Mouse (Mus musculus) midbrain, postnatal 0 days (tissue): ENCODE measurements around the gene Egln2. TPM values are rescaled to one million over a fixed set of nuclear protein-coding genes. Genes with fewer than 3 reads are reported as not detected.

ENCODE experiments used
- ATAC-seq: fragments of 200-750 bp; cut with Nextera tagmentation; 2 replicates; pipeline ENCODE4 v1.8.0; 2017; ENCODE audit warnings: moderate number of reproducible peaks, mild to moderate bottlenecking, moderate TSS enrichment, moderate library complexity; ENCODE audit not compliant: low FRiP score
- DNase-seq: peaks from one replicate; pipeline ENCODE4 v3.0.0-alpha.2; 2015; ENCODE audit warnings: low spot score
- H3K27ac ChIP-seq: fragments of 300-500 bp; sonication (generic); 2 replicates; pipeline ENCODE4 v1.5.1; 2014; ENCODE audit warnings: low read depth, mild to moderate bottlenecking, low read length, mixed read lengths
- H3K27me3 ChIP-seq: fragments of 300-500 bp; sonication (generic); 2 replicates; pipeline ENCODE4 v1.6.1; 2014; ENCODE audit warnings: low read length, control low read depth, mixed read lengths; ENCODE audit not compliant: insufficient read depth
- H3K36me3 ChIP-seq: fragments of 300-500 bp; sonication (generic); 2 replicates; pipeline ENCODE4 v1.6.1; 2014; ENCODE audit warnings: low read length, control low read depth, mixed read lengths; ENCODE audit not compliant: insufficient read depth
- H3K4me1 ChIP-seq: fragments of 300-500 bp; sonication (generic); 2 replicates; pipeline ENCODE4 v1.6.1; 2014; ENCODE audit warnings: mild to moderate bottlenecking, control low read depth, antibody characterized with exemption, low read length, mixed read lengths; ENCODE audit not compliant: insufficient read depth
- H3K4me2 ChIP-seq: fragments of 300-500 bp; sonication (generic); 2 replicates; pipeline ENCODE4 v1.6.1; 2014; ENCODE audit warnings: low read depth, mild to moderate bottlenecking, low read length, mixed read lengths; ENCODE audit not compliant: poor library complexity, severe bottlenecking
- H3K4me3 ChIP-seq: fragments of 300-500 bp; sonication (generic); 2 replicates; pipeline ENCODE4 v1.5.1; 2014; ENCODE audit warnings: low read depth, mild to moderate bottlenecking, low read length, moderate library complexity
- H3K9ac ChIP-seq: fragments of 300-500 bp; sonication (generic); replicated peaks from 2 replicates; pipeline ENCODE4 v1.6.1; 2014; ENCODE audit warnings: mild to moderate bottlenecking, low read length, moderate library complexity, mixed read lengths; ENCODE audit not compliant: poor library complexity, severe bottlenecking
- H3K9me3 ChIP-seq: fragments of 300-500 bp; sonication (generic); 2 replicates; pipeline ENCODE4 v1.6.1; 2016; ENCODE audit warnings: low read length, control low read depth
- CTCF ChIP-seq: IDR thresholded peaks from 2 replicates; pipeline ENCODE4 v1.5.1; 2016; ENCODE audit warnings: antibody characterized with exemption, mild to moderate bottlenecking
- WGBS: fragments of 180-500 bp; shearing (Covaris S2); extraction: QIAGEN DNeasy Blood & Tissue Kit; methylation state at CpG from one replicate; pipeline ENCODE4 v1.1.7; 2014; 5-methylcytosine and 5-hydroxymethylcytosine counted together
- polyA plus RNA-seq: library from polyadenylated mRNA; unstranded; fragments of >200 nt; fragmentation: Nextera tagmentation; extraction: Ambion mirVana; gene quantifications from 2 replicates; pipeline ENCODE4 v1.2.1, GENCODE M21; 2015
- total RNA-seq: library from RNA; depleted of rRNA; stranded (reverse); fragments of >200 nt; gene quantifications from 2 replicates; pipeline ENCODE4 v1.2.3, GENCODE M21; 2014

Gene Egln2
- total and polyA plus RNA-seq, 2 experiments from 2014 or later: 80.7 to 116 TPM

DNA sequence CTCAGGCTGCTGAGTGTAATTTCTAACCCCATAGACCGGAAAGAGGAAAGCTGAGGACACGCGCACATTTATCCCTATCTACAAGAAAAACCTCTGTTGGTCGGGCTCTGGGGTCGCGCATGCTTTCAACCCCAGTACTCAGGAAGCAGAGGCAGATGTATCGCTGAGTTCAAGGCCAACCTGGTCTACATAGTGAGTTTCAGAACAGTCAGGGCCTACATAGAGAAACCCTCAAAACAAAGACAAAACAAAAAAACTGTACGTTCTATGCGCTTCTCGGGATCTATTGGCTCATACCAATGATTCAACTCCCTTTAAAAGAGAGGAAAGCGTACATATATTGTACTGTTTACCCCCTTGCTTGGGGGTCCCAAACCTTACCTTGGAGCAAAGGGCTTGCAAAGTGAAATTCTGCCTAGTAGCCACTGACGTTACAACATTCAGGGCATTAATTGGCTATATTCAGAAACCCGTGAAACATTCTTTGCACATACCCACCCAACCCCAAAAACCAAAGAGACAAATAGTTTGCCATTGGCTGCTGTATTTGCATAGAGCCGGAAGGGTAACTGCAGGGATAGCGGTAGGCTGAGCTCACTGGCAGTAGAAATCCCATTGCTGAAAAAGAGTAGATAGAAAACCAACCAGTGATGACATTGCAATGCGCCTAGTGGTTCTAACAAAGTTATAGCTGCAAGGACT, 12.8 kb upstream of the Egln2 start:
- 47% methylated on average over 16 of the region's 16 CpGs for WGBS
- Histone ChIP-seq H3K36me3 (peaks cover 14% of the 10 kb centered on the region), H3K27ac (peak overlapping the region; percentile 80), H3K4me2 (peak overlapping the region; percentile 46), H3K9me3 (no peaks in the 10 kb centered on the region), H3K9ac (peak overlapping the region; percentile 39; the same call in 1 of the 2 replicates), H3K4me1 (no peaks in the 10 kb centered on the region), H3K4me3 (peak overlapping the region; percentile 32; the same call in 1 of the 2 replicates), H3K27me3 (no peaks in the 10 kb centered on the region)
- ATAC-seq (no peak), DNase-seq (no peak)
- no peak for TF ChIP-seq CTCF

DNA sequence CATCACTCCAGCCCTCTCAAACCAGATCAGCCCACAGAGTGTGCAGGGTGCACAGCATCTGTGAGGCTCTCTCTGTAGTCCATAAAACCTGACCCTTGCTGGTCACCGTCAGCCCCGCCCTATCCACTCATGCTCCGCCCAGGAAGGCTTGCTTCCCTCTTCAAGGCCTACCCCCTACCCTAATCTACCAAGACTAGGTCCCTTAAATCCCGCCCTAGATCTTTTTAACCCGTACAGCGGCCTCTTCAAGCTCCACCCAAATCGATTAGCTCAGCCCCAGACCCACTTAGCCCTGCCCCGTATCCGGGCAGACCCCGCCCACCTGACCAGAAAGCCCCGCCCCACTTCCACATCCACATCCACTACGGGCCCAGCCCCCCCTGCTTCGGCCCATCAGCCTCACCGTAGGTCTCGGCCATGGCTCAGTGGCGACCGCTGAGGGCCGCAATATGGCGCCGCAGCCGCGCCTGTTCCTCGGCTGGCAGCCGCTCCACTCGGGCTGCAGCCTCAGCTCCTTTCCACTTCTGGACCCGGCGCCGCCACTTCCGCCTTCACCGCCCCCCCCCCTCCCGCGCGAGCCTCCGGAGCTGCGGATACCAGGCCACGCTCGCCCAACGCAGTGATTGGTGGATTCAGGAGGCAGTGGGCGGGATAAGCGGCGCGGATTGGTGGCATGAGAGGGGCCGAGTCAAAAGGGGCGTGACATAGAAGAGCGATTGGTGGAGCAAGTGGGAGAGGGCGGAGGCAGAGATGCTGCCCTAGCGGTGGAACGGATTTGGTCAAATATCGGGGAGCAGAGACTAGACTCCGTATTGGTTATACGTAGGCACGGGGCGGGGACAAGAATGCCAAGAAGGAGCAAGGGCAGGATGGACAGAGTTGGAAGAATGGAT, 12.0 kb upstream of the Egln2 start, which contains the start of gene Rab4b:
Gene Rab4b (minus strand): TSS at position 573 of the 893 bp plus-strand sequence.
- DNase-seq (peak; percentile 99), ATAC-seq (peak; percentile 98)
- under 1% methylated on average over 52 of the region's 53 CpGs for WGBS
- peaks cover 20% of the 10 kb centered on the region for H3K36me3 ChIP-seq
- peak; percentile 82 for TF ChIP-seq CTCF
- H3K4me3 ChIP-seq: peak within 1 kb of the TSS; percentile 62
- peak within 1 kb of the TSS; percentile 72 for H3K9ac ChIP-seq
- H3K4me2 ChIP-seq: peak within 1 kb of the TSS; percentile 58
- H3K27ac ChIP-seq: peak within 1 kb of the TSS; percentile 92
- H3K4me1 ChIP-seq: no peaks in the 10 kb centered on the region
- H3K9me3 ChIP-seq: no peaks in the 10 kb centered on the region
- H3K27me3 ChIP-seq: no peaks in the 10 kb centered on the region

- Histone ChIP-seq H3K4me3 (peak overlapping the region; percentile 62), H3K4me2 (peak overlapping the region; percentile 58), H3K27me3 (no peaks in the 10 kb centered on the region), H3K9me3 (no peaks in the 10 kb centered on the region), H3K27ac (peak overlapping the region; percentile 92), H3K9ac (peak overlapping the region; percentile 72), H3K4me1 (no peaks in the 10 kb centered on the region), H3K36me3 (peaks cover 25% of the 10 kb centered on the region)
- ATAC-seq (no peak; the same call in 1 of the 2 replicates), DNase-seq (no peak)
- 15% methylated on average over 4 of the region's 4 CpGs for WGBS
- no peak for TF ChIP-seq CTCF
Measured at GRCm38 (mm10) chr7:27177942-27178323, 11.3 kb upstream of the Egln2 start.

DNA sequence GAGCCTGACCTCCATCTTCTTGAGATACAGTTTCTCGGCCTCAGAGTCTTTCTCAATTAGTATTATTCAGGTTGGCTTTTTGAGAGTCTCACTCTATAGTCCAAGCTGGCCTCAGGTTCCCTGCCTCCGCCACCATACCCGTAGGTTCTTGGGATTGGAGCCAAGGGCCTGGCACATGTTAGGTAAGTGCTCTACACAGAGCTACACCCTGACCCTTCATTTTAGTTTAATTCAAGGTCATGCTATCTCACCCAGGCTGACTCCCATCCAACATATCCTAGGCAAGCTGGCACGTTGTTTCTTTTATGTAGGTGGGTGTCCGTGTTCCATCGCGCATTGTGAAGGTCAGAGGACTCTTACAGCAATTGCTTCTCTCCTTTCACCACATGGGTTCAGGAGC, 8.3 kb upstream of the Egln2 start:
- Histone ChIP-seq H3K36me3 (peaks cover 41% of the 10 kb centered on the region), H3K4me3 (no peak overlapping the region), H3K9me3 (no peaks in the 10 kb centered on the region), H3K4me2 (no peak overlapping the region), H3K9ac (no peak overlapping the region), H3K27me3 (no peaks in the 10 kb centered on the region), H3K4me1 (no peaks in the 10 kb centered on the region), H3K27ac (no peak overlapping the region)
- TF ChIP-seq CTCF: no peak
- no peak for ATAC-seq
- 94% methylated on average over 7 of the region's 7 CpGs for WGBS
- DNase-seq: no peak

GRCm38 (mm10) chr7:27174496-27174895, 7.9 kb upstream of the Egln2 start:
- no peaks in the 10 kb centered on the region for H3K4me1 ChIP-seq
- no peak overlapping the region for H3K27ac ChIP-seq
- peaks cover 41% of the 10 kb centered on the region for H3K36me3 ChIP-seq
- H3K4me2 ChIP-seq: no peak overlapping the region
- H3K27me3 ChIP-seq: no peaks in the 10 kb centered on the region
- TF ChIP-seq CTCF: no peak
- no peaks in the 10 kb centered on the region for H3K9me3 ChIP-seq
- DNase-seq: no peak
- H3K4me3 ChIP-seq: no peak overlapping the region
- no peak overlapping the region for H3K9ac ChIP-seq
- ATAC-seq: no peak
- 94% methylated on average over 15 of the region's 15 CpGs for WGBS

- H3K9me3 ChIP-seq: no peaks in the 10 kb centered on the region
- H3K36me3 ChIP-seq: peaks cover 41% of the 10 kb centered on the region
- TF ChIP-seq CTCF: no peak
- no peak overlapping the region for H3K27ac ChIP-seq
- DNase-seq (no peak), ATAC-seq (no peak)
- no peak overlapping the region for H3K4me3 ChIP-seq
- no peaks in the 10 kb centered on the region for H3K4me1 ChIP-seq
- no peaks in the 10 kb centered on the region for H3K27me3 ChIP-seq
- no peak overlapping the region for H3K9ac ChIP-seq
- no peak overlapping the region for H3K4me2 ChIP-seq
- WGBS: 95% methylated on average over 3 of the region's 3 CpGs
Measured at GRCm38 (mm10) chr7:27170981-27171380, 4.4 kb upstream of the Egln2 start.
